In the genomic region with DNA sequence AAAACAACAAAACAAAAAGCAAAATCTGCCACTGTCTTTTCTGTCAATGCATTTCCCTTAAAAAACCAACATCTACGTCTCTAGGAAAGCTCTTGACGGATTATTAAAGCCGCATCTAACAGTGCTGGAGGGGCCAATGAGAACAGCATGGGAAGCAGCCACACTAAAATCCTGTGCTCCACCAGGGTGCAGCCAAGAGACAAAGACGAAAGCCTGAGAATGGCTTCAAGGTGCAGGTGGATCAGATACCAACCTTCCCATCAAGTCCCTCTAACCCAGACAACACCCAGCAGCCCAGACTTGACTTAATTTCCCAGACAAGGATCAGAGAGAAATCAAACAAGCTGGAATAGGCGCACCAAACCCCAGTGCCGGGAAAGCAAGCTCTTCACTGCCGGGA, we compare ENCODE assay signal across 8 mouse cellular contexts. TPM values are rescaled to one million over a fixed set of nuclear protein-coding genes. Genes with fewer than 3 reads are reported as not detected.
DNase-seq lines count a peak whose midpoint lies in the region; ATAC-seq and TF ChIP-seq lines count a peak whose summit lies in the region.

No protein-coding gene starts in this region.

- no peaks in the 10 kb centered on the region for H3K4me1 ChIP-seq in hindbrain, postnatal 0 days (ENCODE audit: insufficient read depth, low read length)
- H3K4me1 ChIP-seq in hindbrain, embryonic 14.5 days (replicated peaks; ENCODE audit: control insufficient read depth, insufficient read depth, low read length) = no peaks in the 10 kb centered on the region
- H3K4me1 ChIP-seq in ES-E14 (ENCODE audit: control insufficient read depth in 2 of 2, insufficient read depth in 2 of 2, low read length in 2 of 2, poor library complexity in 1 of 2) = no peaks in the 10 kb centered on the region

- in situ Hi-C loops in ES-E14 (cut with MboI; ENCODE audit: low sequenced_read_pairs in 2 of 2, unreplicated experiment in 2 of 2) = loop anchor here in 1 of 2 experiments (10.0 kb wide), 1 partner anchor 168 kb away; no protein-coding TSS in a partner anchor

- no peaks in the 10 kb centered on the region for H3K9me3 ChIP-seq in hindbrain, postnatal 0 days (ENCODE audit: low read length)
- H3K9me3 ChIP-seq in hindbrain, embryonic 14.5 days (ENCODE audit: control insufficient read depth, low read length) = no peaks in the 10 kb centered on the region
- no peaks in the 10 kb centered on the region for H3K9me3 ChIP-seq in ES-E14 (ENCODE audit: control insufficient read depth, insufficient read depth, low read depth, low read length)

- H3K4me2 ChIP-seq in hindbrain, postnatal 0 days (ENCODE audit: low read depth, low read length) = no peak overlapping the region
- no peak overlapping the region for H3K4me2 ChIP-seq in hindbrain, embryonic 14.5 days (replicated peaks)

- H3K27ac ChIP-seq in hindbrain, postnatal 0 days = no peak overlapping the region
- H3K27ac ChIP-seq in hindbrain, embryonic 14.5 days = no peak overlapping the region
- H3K27ac ChIP-seq in ES-E14 (ENCODE audit: insufficient read depth, low read depth, low read length, poor library complexity, severe bottlenecking) = no peak overlapping the region

- no peak overlapping the region for H3K4me3 ChIP-seq in hindbrain, postnatal 0 days (ENCODE audit: low read length)
- no peak overlapping the region for H3K4me3 ChIP-seq in hindbrain, embryonic 14.5 days (replicated peaks; ENCODE audit: low read length)
- no peak overlapping the region for H3K4me3 ChIP-seq in ES-E14 (ENCODE audit: insufficient read depth in 1 of 2, low read depth in 1 of 2, low read length in 2 of 2, poor library complexity in 1 of 2, severe bottlenecking in 1 of 2)

- ATAC-seq in hindbrain, postnatal 0 days = 0 out of 2 replicates have a peak, but pooled peaks have one; percentile 46
- no peak for ATAC-seq in hindbrain, embryonic 14.5 days (ENCODE audit: low FRiP score)
- no peak for ATAC-seq in inflammation-experienced regulatory T-cells, adult 6 months

- 54% methylated on average over 7 of the region's 7 CpGs for WGBS in hindbrain, postnatal 0 days
- 62% methylated on average over 7 of the region's 7 CpGs for WGBS in hindbrain, embryonic 14.5 days

- DNase-seq in hindbrain, postnatal 0 days (ENCODE audit: low spot score) = peak; percentile 64
- no peak for DNase-seq in hindbrain, embryonic 14.5 days (ENCODE audit: low spot score)
- peak; percentile 22 for DNase-seq in ES-E14 (ENCODE audit: low read depth, low spot score)
- peak; percentile 28 for DNase-seq in embryo, embryonic 10 days (ENCODE audit: low spot score)
- DNase-seq in lung, postnatal 36 days = peak; percentile 46
- DNase-seq in heart, adult 9 months (ENCODE audit: low spot score in 2 of 2) = no peak
- no peak for DNase-seq in spleen, adult 12 weeks (ENCODE audit: low spot score)

- no peaks in the 10 kb centered on the region for H3K27me3 ChIP-seq in hindbrain, postnatal 0 days (ENCODE audit: insufficient read depth, low read length)
- no peaks in the 10 kb centered on the region for H3K27me3 ChIP-seq in hindbrain, embryonic 14.5 days (ENCODE audit: control insufficient read depth, insufficient read depth, low read length)

- no peak overlapping the region for H3K9ac ChIP-seq in hindbrain, postnatal 0 days (replicated peaks; ENCODE audit: low read length)
- no peak overlapping the region for H3K9ac ChIP-seq in hindbrain, embryonic 14.5 days
- no peak overlapping the region for H3K9ac ChIP-seq in ES-E14 (ENCODE audit: insufficient read depth, low read depth, low read length, poor library complexity, severe bottlenecking)

- peak; percentile 71 for TF ChIP-seq CTCF in hindbrain, postnatal 0 days (IDR thresholded peaks at IDR 0.05; ENCODE audit: low read depth)

- no peaks in the 10 kb centered on the region; the same call in 1 of the 2 replicates for H3K36me3 ChIP-seq in hindbrain, postnatal 0 days (ENCODE audit: insufficient read depth, low read length)
- H3K36me3 ChIP-seq in hindbrain, embryonic 14.5 days (replicated peaks; ENCODE audit: control insufficient read depth, insufficient read depth) = peaks cover 14% of the 10 kb centered on the region
- H3K36me3 ChIP-seq in ES-E14 (ENCODE audit: control insufficient read depth, insufficient read depth, low read length, poor library complexity, severe bottlenecking) = no peaks in the 10 kb centered on the region

TF ChIP-seq in ES-E14, 5 proteins besides CTCF, POLR2A, EP300 and RAD21:
- TF ChIP-seq ZC3H11A (IDR thresholded peaks at IDR 0.05; ENCODE audit: borderline replicate concordance, low read depth, low read length) = no peak
- TF ChIP-seq CHD2 (IDR thresholded peaks at IDR 0.05; ENCODE audit: low read depth, low read length) = no peak
- no peak for TF ChIP-seq MAFK (IDR thresholded peaks at IDR 0.05; ENCODE audit: insufficient read depth, low read depth, low read length)
- no peak for TF ChIP-seq ZNF384 (IDR thresholded peaks at IDR 0.05; ENCODE audit: low read depth, low read length)
- no peak for TF ChIP-seq HCFC1 (IDR thresholded peaks at IDR 0.05; ENCODE audit: borderline replicate concordance, insufficient read depth, low read length)

RNA-seq across cellular contexts. Expression of a gene that starts 26.2 kb away (rescaled TPM):
- 49.7 and 50.5 TPM in 2 replicates for total RNA-seq in hindbrain, postnatal 0 days (2014; rRNA removed)
- 40.3 and 41.9 TPM in 2 replicates for polyA plus RNA-seq in hindbrain, postnatal 0 days (2015; fragmentation: Nextera tagmentation; extraction: Ambion mirVana)
- 49.0 and 51.5 TPM in 2 replicates for polyA plus RNA-seq in hindbrain, embryonic 14.5 days (2014; fragmentation: Nextera tagmentation; extraction: Ambion mirVana)
- 43.3 and 54.9 TPM in 2 replicates for total RNA-seq in ES-E14 (2012; rRNA removed)
- 100 to 1,000 TPM in 2 of 3 experiments, 10 to 100 TPM in 1; 90.3 to 147 (median 141) TPM for polyA plus RNA-seq in inflammation-experienced regulatory T-cells, adult 6 months (2017; shearing (Covaris generic))

Comparison
In these comparisons a context has a peak if more than half of its experiments do, and no peak if none do; other contexts are left out.
1. DNase-seq: peak in hindbrain, postnatal 0 days (single experiment), ES-E14 (single experiment), embryo, embryonic 10 days (single experiment) and lung, postnatal 36 days (single experiment); none in hindbrain, embryonic 14.5 days (single experiment), heart, adult 9 months (0 of 2) and spleen, adult 12 weeks (single experiment).